Mouse (Mus musculus) E14TG2a.4 (cell line): ENCODE data around the gene Alpk3.

Source experiments
- H3K27me3 ChIP-seq: 2 replicates; pipeline ENCODE4 v1.6.1; 2014; ENCODE audit warnings: low read length, control low read depth; ENCODE audit not compliant: insufficient read depth
- H3K36me3 ChIP-seq: 2 replicates; pipeline ENCODE4 v1.6.1; 2014; ENCODE audit warnings: low read length, control low read depth; ENCODE audit not compliant: insufficient read depth
- H3K4me1 ChIP-seq: replicated peaks from 2 replicates; pipeline ENCODE4 v1.6.1; 2014; ENCODE audit warnings: low read depth, low read length, control low read depth
- H3K4me3 ChIP-seq: replicated peaks from 2 replicates; pipeline ENCODE4 v1.5.1; 2014; ENCODE audit warnings: mild to moderate bottlenecking, low read length
- H3K9me3 ChIP-seq: 2 replicates; pipeline ENCODE4 v1.6.1; 2014; ENCODE audit warnings: low read length, control low read depth
- CTCF ChIP-seq: conservative IDR thresholded peaks from 2 replicates; pipeline ENCODE4 v1.5.1; 2014; ENCODE audit warnings: low read length
- NANOG ChIP-seq: IDR thresholded peaks from 2 replicates; pipeline ENCODE4 v1.6.1; 2014; ENCODE audit warnings: borderline replicate concordance, low read length, mixed read lengths
- POU5F1 ChIP-seq: IDR thresholded peaks from 2 replicates; pipeline ENCODE4 v1.6.1; 2014; ENCODE audit warnings: low read length, borderline replicate concordance

Gene Alpk3

DNA sequence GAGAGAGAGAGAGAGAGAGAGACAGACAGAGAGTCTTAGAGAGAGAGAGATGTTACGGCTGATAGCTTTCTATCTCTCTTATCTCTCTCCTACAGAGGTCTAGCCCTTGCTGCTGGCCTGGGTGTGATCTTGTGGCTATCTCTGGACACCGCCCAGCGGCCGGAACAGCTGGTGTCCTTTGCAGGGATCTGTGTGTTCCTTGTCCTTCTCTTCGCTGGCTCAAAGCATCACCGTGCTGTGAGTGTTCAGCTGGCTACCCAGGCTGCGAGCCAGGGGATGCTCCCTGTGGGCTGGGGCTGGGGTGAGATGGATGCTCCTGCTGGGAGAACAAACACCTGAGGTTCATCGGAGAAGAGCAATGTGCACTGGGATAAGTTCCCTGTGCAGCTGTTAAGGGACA is 67.4 kb downstream of the Alpk3 start:
- Histone ChIP-seq H3K36me3 (0 out of 2 replicates have a peak, but pooled peaks cover 5% of the 10 kb centered on the region), H3K4me1 (peaks cover 16% of the 10 kb centered on the region), H3K9me3 (no peaks in the 10 kb centered on the region), H3K27me3 (peaks cover 3% of the 10 kb centered on the region; the same call in 1 of the 2 replicates), H3K4me3 (no peak overlapping the region)
- TF ChIP-seq NANOG = no peak
- TF ChIP-seq POU5F1 = no peak

DNA sequence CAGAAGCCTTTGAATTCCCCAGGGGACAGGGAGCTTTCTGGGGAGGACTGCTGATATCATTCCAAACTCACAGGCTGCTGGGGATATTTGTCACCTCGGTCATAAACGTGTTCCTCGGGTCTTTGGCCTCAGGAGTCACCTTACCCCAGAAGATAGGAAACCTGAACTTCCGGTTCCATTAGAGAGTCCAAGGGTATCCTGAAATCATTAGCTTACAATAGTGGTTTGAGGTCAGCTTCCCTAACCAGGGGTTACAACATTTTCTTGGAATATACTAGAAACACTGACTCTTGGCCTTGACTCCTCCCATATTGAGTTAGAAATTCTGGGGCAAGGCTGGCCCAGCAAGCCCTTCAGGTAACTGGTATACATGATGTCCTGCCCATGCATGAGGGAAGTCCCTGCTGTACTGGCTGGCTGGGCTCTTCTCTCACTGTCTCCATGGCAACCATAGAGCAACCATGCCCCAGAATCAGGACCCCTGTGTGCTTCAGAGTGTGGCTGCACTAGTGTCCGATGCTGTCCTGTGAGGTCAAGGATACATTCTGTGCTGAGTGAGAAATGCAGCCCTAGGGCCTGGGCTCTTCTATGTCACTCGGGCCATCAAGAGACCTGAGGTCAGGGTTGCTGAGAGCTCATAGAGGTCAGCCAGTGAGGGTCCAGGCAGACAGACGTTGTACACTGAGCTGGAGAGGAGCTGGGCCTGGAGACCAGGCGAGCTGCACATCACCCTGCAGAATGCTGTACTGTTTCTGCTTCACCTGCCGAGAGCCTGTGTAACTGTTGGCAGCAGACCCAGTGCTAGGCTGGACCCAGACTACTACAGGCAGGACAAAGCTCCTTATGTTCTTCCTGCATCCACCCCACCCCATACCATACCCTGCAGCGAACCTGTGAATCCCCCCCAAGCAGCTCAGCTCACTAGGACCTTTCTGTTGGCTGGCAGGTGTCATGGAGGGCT is 68.1 kb downstream of the Alpk3 start:
- TF ChIP-seq POU5F1 (no peak), CTCF (no peak), NANOG (no peak)
- Histone ChIP-seq H3K27me3 (no peaks in the 10 kb centered on the region), H3K4me3 (no peak overlapping the region), H3K36me3 (0 out of 2 replicates have a peak, but pooled peaks cover 5% of the 10 kb centered on the region), H3K9me3 (no peaks in the 10 kb centered on the region), H3K4me1 (peaks cover 16% of the 10 kb centered on the region)

DNA sequence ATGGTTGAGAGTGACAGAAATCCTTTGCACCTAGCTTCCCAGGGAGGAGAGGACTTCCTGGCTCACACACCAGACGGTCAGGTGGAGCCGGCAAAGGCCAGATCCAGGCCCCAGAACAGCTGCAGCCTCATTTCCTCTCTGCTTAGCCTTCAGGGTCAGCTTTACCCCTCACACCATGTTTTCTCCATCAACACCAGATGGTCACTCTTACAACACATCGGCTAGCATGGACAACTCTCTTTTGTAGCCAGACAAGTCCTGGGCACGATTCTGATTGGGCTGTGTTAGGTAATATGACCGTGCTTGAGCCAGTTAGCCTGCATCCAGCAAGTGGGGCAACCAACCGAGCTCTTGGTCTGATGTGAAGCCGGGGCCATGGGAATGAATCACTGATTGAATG is 74.5 kb downstream of the Alpk3 start:
- no peak for TF ChIP-seq NANOG
- no peak for TF ChIP-seq CTCF
- no peak for TF ChIP-seq POU5F1
- no peaks in the 10 kb centered on the region for H3K27me3 ChIP-seq
- H3K4me1 ChIP-seq = peaks cover 37% of the 10 kb centered on the region
- no peaks in the 10 kb centered on the region for H3K9me3 ChIP-seq
- H3K4me3 ChIP-seq = no peak overlapping the region
- peaks cover 18% of the 10 kb centered on the region; the same call in 1 of the 2 replicates for H3K36me3 ChIP-seq

DNA sequence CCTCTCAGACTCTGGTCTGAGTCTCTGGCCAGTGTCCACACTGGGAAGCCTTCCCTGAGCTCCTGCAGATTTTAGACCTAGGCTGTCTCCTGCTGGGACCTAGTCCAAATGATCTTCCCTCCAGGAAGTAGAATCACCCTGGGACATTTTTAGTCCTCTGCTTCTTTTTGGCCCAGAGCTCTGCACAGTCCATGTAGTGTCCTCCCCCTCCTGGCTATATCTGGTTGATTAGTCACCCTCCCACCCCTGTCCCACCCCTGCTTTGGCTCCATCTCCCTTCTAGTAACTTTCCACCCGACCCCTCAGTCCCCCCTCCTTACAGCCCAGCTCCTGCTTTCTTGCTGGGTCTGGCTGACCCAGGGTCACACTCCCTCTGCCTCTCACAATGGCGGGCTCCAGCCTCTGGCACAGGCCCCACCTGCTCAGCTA is 75.5 kb downstream of the Alpk3 start:
- H3K27me3 ChIP-seq = no peaks in the 10 kb centered on the region
- H3K4me1 ChIP-seq = peaks cover 43% of the 10 kb centered on the region
- TF ChIP-seq CTCF (no peak), POU5F1 (no peak), NANOG (no peak)
- no peak overlapping the region for H3K4me3 ChIP-seq
- peaks cover 18% of the 10 kb centered on the region; the same call in 1 of the 2 replicates for H3K36me3 ChIP-seq
- H3K9me3 ChIP-seq = no peaks in the 10 kb centered on the region

DNA sequence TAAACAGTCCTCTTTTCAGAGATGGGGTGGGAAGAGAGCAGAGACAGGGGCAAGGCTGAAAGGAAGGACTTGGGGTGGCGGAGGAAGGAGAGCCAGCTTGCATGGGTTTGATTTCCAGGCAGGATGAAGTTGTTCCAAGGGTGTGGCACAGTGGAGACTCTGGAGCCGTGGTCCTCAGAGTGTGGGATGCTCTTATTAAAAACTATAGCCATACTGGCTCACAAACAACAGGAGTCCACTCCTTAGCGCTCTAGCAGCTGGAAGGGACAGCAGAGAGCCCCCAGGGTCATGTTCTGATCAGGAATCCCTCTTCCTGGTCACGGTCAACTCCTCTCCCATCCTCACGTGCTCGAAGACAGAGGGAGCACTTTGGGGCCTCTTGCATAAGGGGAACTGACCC is 76.0 kb downstream of the Alpk3 start:
- TF ChIP-seq NANOG = no peak
- no peak for TF ChIP-seq CTCF
- TF ChIP-seq POU5F1 = no peak

DNA sequence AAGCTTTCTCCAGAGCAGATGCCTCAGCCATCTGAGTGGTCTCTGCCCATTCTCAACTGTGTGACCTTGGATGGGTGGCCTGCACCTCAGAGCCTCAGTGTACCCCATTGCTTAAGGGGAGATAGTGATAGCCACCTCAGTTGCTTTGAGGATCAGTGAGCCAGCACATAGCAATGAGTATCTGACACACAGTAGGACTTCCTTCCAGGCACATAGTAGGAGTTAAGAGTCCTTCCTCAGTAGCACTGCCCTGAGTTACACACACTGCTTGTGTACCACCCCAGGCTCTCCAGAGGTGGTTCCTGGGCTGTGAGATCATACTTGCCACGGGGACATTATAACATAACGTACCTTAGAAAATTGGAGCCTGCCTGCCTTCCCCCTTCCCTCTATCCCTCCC is 76.5 kb downstream of the Alpk3 start:
- TF ChIP-seq CTCF (no peak), POU5F1 (no peak), NANOG (no peak)
- peaks cover 54% of the 10 kb centered on the region for H3K4me1 ChIP-seq

More for the DNA sequence above, 76.0 kb downstream of the Alpk3 start:
- Histone ChIP-seq H3K4me1 (peaks cover 49% of the 10 kb centered on the region), H3K9me3 (no peaks in the 10 kb centered on the region), H3K4me3 (no peak overlapping the region), H3K27me3 (no peaks in the 10 kb centered on the region), H3K36me3 (peaks cover 18% of the 10 kb centered on the region; the same call in 1 of the 2 replicates)

DNA sequence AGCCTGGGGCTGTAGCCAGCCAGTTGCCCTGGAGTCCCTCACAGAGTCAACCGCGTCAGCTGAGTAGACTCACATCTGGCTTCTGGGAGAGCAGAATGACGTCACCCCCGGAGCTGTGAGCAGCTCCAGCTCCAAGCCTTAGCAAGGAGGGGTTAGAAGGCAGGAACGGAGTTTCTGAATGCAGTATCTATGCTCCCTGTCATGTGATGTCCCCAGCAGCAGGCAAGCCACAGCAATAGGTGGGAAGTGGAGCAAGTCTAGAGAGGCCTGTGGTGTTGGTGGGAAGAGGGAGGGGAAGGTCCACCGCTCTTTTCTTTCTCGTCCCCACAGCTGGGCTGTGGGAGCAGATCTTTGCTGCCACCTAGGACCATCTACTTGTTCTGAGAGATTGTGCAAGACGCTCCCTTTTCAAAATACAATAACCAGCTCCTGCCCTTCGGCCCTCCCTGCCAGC is 77.2 kb downstream of the Alpk3 start:
- Histone ChIP-seq H3K9me3 (no peaks in the 10 kb centered on the region), H3K36me3 (peaks cover 13% of the 10 kb centered on the region; the same call in 1 of the 2 replicates), H3K27me3 (no peaks in the 10 kb centered on the region), H3K4me3 (peak overlapping the region; percentile 20; the same call in 1 of the 2 replicates), H3K4me1 (peaks cover 61% of the 10 kb centered on the region)
- no peak for TF ChIP-seq CTCF
- no peak for TF ChIP-seq POU5F1

More for the DNA sequence above, 76.5 kb downstream of the Alpk3 start:
- Histone ChIP-seq H3K9me3 (no peaks in the 10 kb centered on the region), H3K27me3 (no peaks in the 10 kb centered on the region), H3K4me3 (no peak overlapping the region), H3K36me3 (peaks cover 18% of the 10 kb centered on the region; the same call in 1 of the 2 replicates)

DNA sequence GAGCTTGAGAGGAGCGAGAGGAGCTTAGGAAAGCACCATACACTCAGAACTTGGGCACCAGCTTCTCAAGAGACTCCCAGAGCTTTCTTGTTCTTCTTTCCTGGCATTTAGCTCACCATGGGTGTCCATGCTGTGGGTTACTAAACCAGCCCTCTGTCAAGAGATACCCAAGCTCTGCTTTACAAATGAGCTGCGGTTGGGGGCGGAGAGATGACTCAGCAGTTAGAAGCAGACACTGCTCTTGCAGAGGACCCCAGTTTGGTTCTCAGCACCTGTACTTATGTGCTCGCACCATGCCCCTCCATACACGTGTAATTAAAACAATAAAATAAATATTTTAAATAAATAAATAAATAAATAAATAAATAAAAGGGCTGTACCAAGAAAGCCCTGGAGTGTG is 79.9 kb downstream of the Alpk3 start:
- Histone ChIP-seq H3K9me3 (no peaks in the 10 kb centered on the region), H3K4me3 (peak overlapping the region; percentile 74), H3K27me3 (no peaks in the 10 kb centered on the region), H3K4me1 (peaks cover 83% of the 10 kb centered on the region), H3K36me3 (peaks cover 4% of the 10 kb centered on the region; the same call in 1 of the 2 replicates)
- no peak for TF ChIP-seq NANOG
- no peak for TF ChIP-seq POU5F1
- no peak for TF ChIP-seq CTCF

DNA sequence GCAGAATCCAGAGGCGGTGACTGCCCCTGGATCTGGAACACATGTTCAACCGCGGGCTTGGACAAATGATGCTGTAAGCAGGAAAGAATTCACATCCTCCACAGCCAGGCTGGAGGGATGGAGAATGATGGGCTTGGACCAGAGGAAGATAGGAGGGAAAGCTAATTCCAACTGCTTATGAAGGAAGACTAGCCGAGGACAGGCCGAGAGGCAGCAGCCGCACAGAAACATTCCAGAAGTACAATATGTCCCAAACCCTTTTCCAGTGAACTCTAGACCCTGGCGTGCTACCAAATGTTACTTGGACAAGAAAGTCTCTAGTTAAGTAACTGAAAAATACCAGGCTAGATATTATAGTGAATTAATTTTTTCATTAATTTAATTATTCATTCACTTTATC is 81.7 kb downstream of the Alpk3 start:
- TF ChIP-seq CTCF = no peak
- no peak for TF ChIP-seq NANOG
- TF ChIP-seq POU5F1 = no peak
- peaks cover 7% of the 10 kb centered on the region for H3K36me3 ChIP-seq
- H3K9me3 ChIP-seq = no peaks in the 10 kb centered on the region
- H3K4me3 ChIP-seq = no peak overlapping the region
- H3K27me3 ChIP-seq = no peaks in the 10 kb centered on the region
- peaks cover 79% of the 10 kb centered on the region for H3K4me1 ChIP-seq
